Mouse (Mus musculus): ENCODE results near the gene Ep400. TPM values are rescaled to one million over a fixed set of nuclear protein-coding genes. Genes with fewer than 3 reads are reported as not detected.

The Ep400 gene
- total and polyA plus RNA-seq, 2 experiments from 2014 or later, result 38.5 to 67.2 TPM

GRCm38 (mm10) chr5:110639459-110639858 lies 131.1 kb downstream of the Ep400 start:
- 26% methylated on average over 12 of the region's 12 CpGs for WGBS
- Histone ChIP-seq H3K9ac (replicated peaks; ENCODE audit: low read length, poor library complexity, severe bottlenecking) (no peak overlapping the region), H3K36me3 (ENCODE audit: insufficient read depth, low read length) (no peaks in the 10 kb centered on the region), H3K4me3 (ENCODE audit: low read depth, low read length) (no peak overlapping the region), H3K27me3 (ENCODE audit: insufficient read depth, low read length) (no peaks in the 10 kb centered on the region), H3K27ac (ENCODE audit: low read depth, low read length) (no peak overlapping the region), H3K4me2 (ENCODE audit: low read depth, low read length, poor library complexity, severe bottlenecking) (no peak overlapping the region), H3K4me1 (ENCODE audit: insufficient read depth, low read length) (no peaks in the 10 kb centered on the region), H3K9me3 (ENCODE audit: low read length) (no peaks in the 10 kb centered on the region)
- peak; percentile 89 for TF ChIP-seq CTCF (IDR thresholded peaks at IDR 0.05)
- ATAC-seq (ENCODE audit: low FRiP score) (no peak), DNase-seq (ENCODE audit: low spot score) (peak; percentile 70)

GRCm38 (mm10) chr5:110638306-110639074 lies 132.0 kb downstream of the Ep400 start:
- no peak overlapping the region for H3K9ac ChIP-seq (replicated peaks; ENCODE audit: low read length, poor library complexity, severe bottlenecking)
- no peak overlapping the region for H3K4me2 ChIP-seq (ENCODE audit: low read depth, low read length, poor library complexity, severe bottlenecking)
- WGBS, result 79% methylated on average over 7 of the region's 7 CpGs
- no peaks in the 10 kb centered on the region for H3K4me1 ChIP-seq (ENCODE audit: insufficient read depth, low read length)
- no peaks in the 10 kb centered on the region for H3K36me3 ChIP-seq (ENCODE audit: insufficient read depth, low read length)
- ATAC-seq (ENCODE audit: low FRiP score), result no peak
- no peak overlapping the region for H3K27ac ChIP-seq (ENCODE audit: low read depth, low read length)
- H3K9me3 ChIP-seq (ENCODE audit: low read length), result no peaks in the 10 kb centered on the region
- no peak overlapping the region for H3K4me3 ChIP-seq (ENCODE audit: low read depth, low read length)
- no peaks in the 10 kb centered on the region for H3K27me3 ChIP-seq (ENCODE audit: insufficient read depth, low read length)
- peak; percentile 35 for TF ChIP-seq CTCF (IDR thresholded peaks at IDR 0.05)
- no peak for DNase-seq (ENCODE audit: low spot score)

- Histone ChIP-seq H3K4me3 (ENCODE audit: low read depth, low read length) (no peak overlapping the region), H3K9me3 (ENCODE audit: low read length) (no peaks in the 10 kb centered on the region), H3K9ac (replicated peaks; ENCODE audit: low read length, poor library complexity, severe bottlenecking) (no peak overlapping the region), H3K27ac (ENCODE audit: low read depth, low read length) (no peak overlapping the region), H3K4me1 (ENCODE audit: insufficient read depth, low read length) (no peaks in the 10 kb centered on the region), H3K27me3 (ENCODE audit: insufficient read depth, low read length) (no peaks in the 10 kb centered on the region), H3K36me3 (ENCODE audit: insufficient read depth, low read length) (no peaks in the 10 kb centered on the region), H3K4me2 (ENCODE audit: low read depth, low read length, poor library complexity, severe bottlenecking) (no peak overlapping the region)
- TF ChIP-seq CTCF (IDR thresholded peaks at IDR 0.05), result peak; percentile 84
- ATAC-seq (ENCODE audit: low FRiP score), result no peak
- WGBS, result 38% methylated on average over 6 of the region's 6 CpGs
- DNase-seq (ENCODE audit: low spot score), result peak; percentile 73
These were observed 134.4 kb downstream of the Ep400 start for GRCm38 (mm10) chr5:110635951-110636707.

DNA sequence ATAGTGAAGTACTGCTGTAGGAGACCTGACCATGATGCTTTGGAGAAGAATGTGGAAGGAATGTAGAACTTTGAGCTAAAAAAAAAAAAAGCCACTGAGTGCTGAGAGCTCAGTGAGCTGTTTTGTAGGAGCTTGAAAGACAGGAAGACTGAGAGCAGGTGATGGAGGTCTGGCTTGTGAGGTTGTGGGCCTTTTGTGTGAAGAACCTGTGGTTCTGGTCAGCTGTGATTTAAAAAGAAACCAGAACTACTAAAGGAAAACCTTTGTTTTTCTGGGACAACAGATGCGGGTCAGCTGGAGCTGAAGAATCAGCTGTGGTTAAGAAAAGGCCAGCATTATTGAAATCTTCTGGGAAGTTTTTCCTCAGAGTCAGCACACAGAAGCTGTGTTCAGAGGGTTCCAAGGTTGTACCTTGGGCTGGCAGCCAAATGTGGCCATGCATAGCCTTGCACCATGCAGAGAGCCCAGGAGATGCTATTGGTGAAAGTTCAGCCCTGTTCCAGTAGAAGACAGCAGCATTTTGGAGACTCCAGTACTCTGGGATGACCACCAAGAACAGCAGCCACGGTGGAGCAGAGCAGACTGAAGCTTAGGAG lies 140.9 kb downstream of the Ep400 start:
- Histone ChIP-seq H3K9ac (replicated peaks; ENCODE audit: low read length, poor library complexity, severe bottlenecking) (no peak overlapping the region), H3K4me3 (ENCODE audit: low read depth, low read length) (no peak overlapping the region), H3K4me1 (ENCODE audit: insufficient read depth, low read length) (no peaks in the 10 kb centered on the region), H3K36me3 (ENCODE audit: insufficient read depth, low read length) (no peaks in the 10 kb centered on the region), H3K27ac (ENCODE audit: low read depth, low read length) (no peak overlapping the region), H3K4me2 (ENCODE audit: low read depth, low read length, poor library complexity, severe bottlenecking) (no peak overlapping the region), H3K9me3 (ENCODE audit: low read length) (no peaks in the 10 kb centered on the region), H3K27me3 (ENCODE audit: insufficient read depth, low read length) (no peaks in the 10 kb centered on the region)
- DNase-seq (ENCODE audit: low spot score) (no peak), ATAC-seq (ENCODE audit: low FRiP score) (no peak)
- WGBS, result 75% methylated on average over 2 of the region's 2 CpGs
- TF ChIP-seq CTCF (IDR thresholded peaks at IDR 0.05), result no peak

GRCm38 (mm10) chr5:110628156-110628555 lies 142.4 kb downstream of the Ep400 start:
- Histone ChIP-seq H3K27me3 (ENCODE audit: insufficient read depth, low read length) (no peaks in the 10 kb centered on the region), H3K36me3 (ENCODE audit: insufficient read depth, low read length) (no peaks in the 10 kb centered on the region), H3K4me2 (ENCODE audit: low read depth, low read length, poor library complexity, severe bottlenecking) (peak overlapping the region; percentile 28), H3K4me1 (ENCODE audit: insufficient read depth, low read length) (no peaks in the 10 kb centered on the region), H3K9me3 (ENCODE audit: low read length) (no peaks in the 10 kb centered on the region), H3K4me3 (ENCODE audit: low read depth, low read length) (no peak overlapping the region), H3K27ac (ENCODE audit: low read depth, low read length) (no peak overlapping the region), H3K9ac (replicated peaks; ENCODE audit: low read length, poor library complexity, severe bottlenecking) (no peak overlapping the region)
- no peak for TF ChIP-seq CTCF (IDR thresholded peaks at IDR 0.05)
- ATAC-seq (ENCODE audit: low FRiP score), result no peak
- no peak for DNase-seq (ENCODE audit: low spot score)
- WGBS, result 23% methylated on average over 19 of the region's 19 CpGs

DNA sequence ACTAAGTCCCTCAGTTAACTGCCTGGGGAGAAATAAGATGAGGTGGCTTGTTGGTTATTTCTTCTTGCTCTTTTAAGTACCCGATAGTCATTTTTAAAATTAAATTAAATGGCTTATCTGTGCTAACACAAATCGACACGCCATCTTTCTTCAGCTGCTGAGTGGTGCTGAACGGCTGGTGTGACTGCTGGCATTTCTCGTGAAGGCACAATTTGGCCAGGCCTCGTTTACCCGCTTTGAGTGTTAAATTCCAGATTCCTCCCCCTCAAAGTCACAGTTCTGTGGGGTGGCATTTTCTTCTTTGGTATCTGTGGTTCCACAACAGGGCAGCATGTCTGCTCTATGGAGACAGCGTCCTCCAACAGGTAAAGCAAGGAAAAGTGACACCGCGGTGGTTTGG lies 143.2 kb downstream of the Ep400 start:
- TF ChIP-seq CTCF (IDR thresholded peaks at IDR 0.05), result no peak
- ATAC-seq (ENCODE audit: low FRiP score) (no peak), DNase-seq (ENCODE audit: low spot score) (no peak)
- Histone ChIP-seq H3K27ac (ENCODE audit: low read depth, low read length) (no peak overlapping the region), H3K9me3 (ENCODE audit: low read length) (no peaks in the 10 kb centered on the region), H3K27me3 (ENCODE audit: insufficient read depth, low read length) (no peaks in the 10 kb centered on the region), H3K4me1 (ENCODE audit: insufficient read depth, low read length) (no peaks in the 10 kb centered on the region), H3K4me3 (ENCODE audit: low read depth, low read length) (no peak overlapping the region), H3K9ac (replicated peaks; ENCODE audit: low read length, poor library complexity, severe bottlenecking) (no peak overlapping the region), H3K4me2 (ENCODE audit: low read depth, low read length, poor library complexity, severe bottlenecking) (no peak overlapping the region), H3K36me3 (ENCODE audit: insufficient read depth, low read length) (no peaks in the 10 kb centered on the region)
- WGBS, result 71% methylated on average over 10 of the region's 10 CpGs
